Mouse (Mus musculus) lung, postnatal 0 days (tissue): ENCODE measurements around the gene Dscam. TPM values are rescaled to one million over a fixed set of nuclear protein-coding genes. Genes with fewer than 3 reads are reported as not detected.
A peak's percentile ranks its signal among the peaks of the same experiment; 100 is the strongest.

ENCODE experiments used
- ATAC-seq: fragments of 200-750 bp; cut with Nextera tagmentation; 2 replicates; pipeline ENCODE4 v1.8.0; 2017; ENCODE audit warnings: moderate library complexity
- DNase-seq: peaks from one replicate; pipeline ENCODE4 v3.0.0-alpha.2; 2016; ENCODE audit warnings: low spot score
- H3K27ac ChIP-seq: fragments of 300-500 bp; sonication (generic); 2 replicates; pipeline ENCODE4 v1.5.1; 2014; ENCODE audit warnings: antibody characterized with exemption, mild to moderate bottlenecking, low read length, mixed read lengths
- H3K27me3 ChIP-seq: fragments of 300-500 bp; sonication (generic); replicated peaks from 2 replicates; pipeline ENCODE4 v1.6.1; 2014; ENCODE audit warnings: low read length, mixed read lengths; ENCODE audit not compliant: insufficient read depth
- H3K36me3 ChIP-seq: fragments of 300-500 bp; sonication (generic); 2 replicates; pipeline ENCODE4 v1.6.1; 2014; ENCODE audit warnings: low read length, mixed read lengths; ENCODE audit not compliant: insufficient read depth
- H3K4me1 ChIP-seq: fragments of 300-500 bp; sonication (generic); 2 replicates; pipeline ENCODE4 v1.6.1; 2014; ENCODE audit warnings: antibody characterized with exemption, low read depth, low read length, mixed read lengths; ENCODE audit not compliant: insufficient read depth
- H3K4me2 ChIP-seq: fragments of 300-500 bp; sonication (generic); replicated peaks from 2 replicates; pipeline ENCODE4 v1.6.1; 2014; ENCODE audit warnings: low read depth, mild to moderate bottlenecking, low read length, moderate library complexity, mixed read lengths
- H3K4me3 ChIP-seq: fragments of 300-500 bp; sonication (generic); 2 replicates; pipeline ENCODE4 v1.5.1; 2014; ENCODE audit warnings: low read depth, low read length
- H3K9ac ChIP-seq: fragments of 300-500 bp; sonication (generic); replicated peaks from 2 replicates; pipeline ENCODE4 v1.6.1; 2014; ENCODE audit warnings: low read depth, mild to moderate bottlenecking
- H3K9me3 ChIP-seq: fragments of 300-500 bp; sonication (generic); 2 replicates; pipeline ENCODE4 v1.6.1; 2016; ENCODE audit warnings: low read length, mixed read lengths
- CTCF ChIP-seq: IDR thresholded peaks from 2 replicates; pipeline ENCODE4 v1.5.1; 2016; ENCODE audit warnings: antibody characterized with exemption, mild to moderate bottlenecking
- EP300 ChIP-seq: IDR thresholded peaks from 2 replicates; pipeline ENCODE4 v1.6.1; 2016; ENCODE audit warnings: antibody characterized with exemption, mild to moderate bottlenecking, control low read depth
- WGBS: fragments of 180-500 bp; shearing (Covaris S2); extraction: QIAGEN DNeasy Blood & Tissue Kit; methylation state at CpG from one replicate; pipeline ENCODE4 v1.1.7; 2014; 5-methylcytosine and 5-hydroxymethylcytosine counted together
- polyA plus RNA-seq: library from polyadenylated mRNA; unstranded; fragments of >200 nt; fragmentation: Nextera tagmentation; extraction: Ambion mirVana; gene quantifications from 2 replicates; pipeline ENCODE4 v1.2.1, GENCODE M21; 2015

Dscam gene
- polyA plus RNA-seq, 1 experiment from 2014 or later = not detected

DNA sequence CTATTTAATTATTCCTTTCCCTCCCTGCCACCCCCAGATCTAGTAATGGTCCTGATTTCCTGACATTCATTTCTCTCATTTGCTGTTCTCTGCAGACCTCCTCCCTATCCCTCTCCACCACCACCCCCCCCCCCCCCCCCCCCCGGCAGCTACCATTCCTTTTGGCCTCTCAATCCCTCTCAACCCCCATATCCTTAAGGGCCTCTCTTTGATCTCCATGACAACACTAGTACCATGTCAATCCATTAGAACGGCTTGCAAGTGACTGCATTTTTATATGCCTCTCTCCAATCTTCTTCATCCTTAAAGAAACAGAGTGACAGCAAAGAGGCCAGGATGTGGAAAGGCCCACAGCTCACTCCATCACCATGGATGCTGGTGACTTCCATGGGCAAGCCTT is 480.5 kb downstream of the Dscam start:
- DNase-seq (no peak), ATAC-seq (no peak)
- no peak for TF ChIP-seq EP300
- TF ChIP-seq CTCF = no peak
- H3K36me3 ChIP-seq = no peaks in the 10 kb centered on the region
- no peak overlapping the region for H3K9ac ChIP-seq
- H3K9me3 ChIP-seq = no peaks in the 10 kb centered on the region
- H3K4me1 ChIP-seq = no peaks in the 10 kb centered on the region
- WGBS = 22% methylated on average over 1 of the region's 2 CpGs
- no peak overlapping the region for H3K27ac ChIP-seq
- H3K4me2 ChIP-seq = no peak overlapping the region
- H3K27me3 ChIP-seq = no peaks in the 10 kb centered on the region
- H3K4me3 ChIP-seq = no peak overlapping the region

DNA sequence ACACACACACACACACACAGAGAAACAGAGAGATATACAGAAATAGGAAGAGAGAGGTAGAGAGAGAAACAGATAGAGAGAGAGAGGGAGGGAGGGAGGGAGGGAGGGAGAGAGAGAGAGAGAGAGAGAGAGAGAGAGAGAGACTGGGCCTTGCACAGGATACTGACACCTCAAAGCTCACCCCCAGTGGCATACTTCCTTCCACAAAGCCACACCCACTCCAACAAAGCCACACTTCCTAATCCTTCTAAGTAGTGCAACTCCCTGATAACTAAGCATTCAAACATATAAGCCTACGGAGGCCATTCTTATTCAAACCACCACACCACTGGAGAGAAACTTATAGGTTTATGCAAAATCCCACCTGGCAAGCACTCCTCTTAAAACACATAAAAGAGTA is 481.1 kb downstream of the Dscam start:
- Histone ChIP-seq H3K27ac (no peak overlapping the region), H3K4me3 (no peak overlapping the region), H3K36me3 (no peaks in the 10 kb centered on the region), H3K4me2 (no peak overlapping the region), H3K9me3 (no peaks in the 10 kb centered on the region), H3K9ac (no peak overlapping the region), H3K4me1 (no peaks in the 10 kb centered on the region), H3K27me3 (no peaks in the 10 kb centered on the region)
- TF ChIP-seq CTCF = no peak
- ATAC-seq (no peak), DNase-seq (no peak)
- WGBS = 16% methylated on average over 1 of the region's 1 CpGs

DNA sequence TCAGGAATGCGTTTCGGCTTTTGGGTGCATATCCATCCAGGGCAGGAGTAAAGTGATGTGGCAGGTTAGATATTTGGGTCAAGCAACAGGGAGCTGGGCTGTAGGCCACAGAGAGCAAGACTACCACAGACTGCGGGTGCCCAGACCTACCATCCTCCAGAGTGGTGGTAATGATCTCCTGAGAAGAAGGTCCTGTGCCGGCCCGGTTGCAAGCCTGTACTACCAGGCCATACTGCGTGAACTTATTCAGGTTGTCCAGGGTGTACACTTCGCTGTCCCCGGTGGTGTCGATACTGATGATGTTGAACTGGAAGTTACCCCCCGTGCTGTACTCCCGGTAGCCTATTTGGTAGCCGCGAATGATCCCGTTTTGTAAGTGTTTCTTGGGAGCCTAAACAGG is 485.5 kb downstream of the Dscam start:
- H3K4me2 ChIP-seq = no peak overlapping the region
- DNase-seq (no peak), ATAC-seq (no peak)
- no peak overlapping the region for H3K9ac ChIP-seq
- no peaks in the 10 kb centered on the region for H3K27me3 ChIP-seq
- no peak for TF ChIP-seq EP300
- no peak for TF ChIP-seq CTCF
- no peak overlapping the region for H3K27ac ChIP-seq
- no peak overlapping the region for H3K4me3 ChIP-seq
- no peaks in the 10 kb centered on the region for H3K36me3 ChIP-seq
- H3K9me3 ChIP-seq = no peaks in the 10 kb centered on the region
- no peaks in the 10 kb centered on the region for H3K4me1 ChIP-seq
- WGBS = 90% methylated on average over 14 of the region's 14 CpGs

DNA sequence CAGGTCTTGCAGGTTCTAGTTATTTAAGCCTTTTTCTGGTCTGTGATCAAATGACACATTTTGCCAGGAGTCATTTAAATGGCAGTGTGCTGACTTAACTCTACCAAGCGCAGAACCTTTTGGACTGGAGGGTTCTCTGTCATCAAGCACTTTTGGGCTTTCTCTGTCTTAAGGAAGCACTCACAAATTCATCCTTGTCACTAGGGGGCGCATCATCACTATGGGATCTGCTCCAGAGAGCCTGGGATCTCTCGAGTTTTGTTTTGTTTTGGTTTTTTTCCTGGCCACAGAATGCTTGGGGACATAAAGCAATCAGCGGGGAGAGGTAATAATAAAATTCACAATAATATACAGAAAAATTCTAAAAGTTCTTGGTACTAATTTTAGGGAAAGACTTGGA is 486.0 kb downstream of the Dscam start:
- H3K27me3 ChIP-seq = no peaks in the 10 kb centered on the region
- no peak overlapping the region for H3K4me2 ChIP-seq
- H3K4me1 ChIP-seq = no peaks in the 10 kb centered on the region
- no peak overlapping the region for H3K27ac ChIP-seq
- no peaks in the 10 kb centered on the region for H3K9me3 ChIP-seq
- no peak overlapping the region for H3K4me3 ChIP-seq
- no peak overlapping the region for H3K9ac ChIP-seq
- H3K36me3 ChIP-seq = no peaks in the 10 kb centered on the region
- 22% methylated on average over 4 of the region's 4 CpGs for WGBS
- ATAC-seq (no peak), DNase-seq (peak; percentile 51)
- TF ChIP-seq EP300 (no peak), CTCF (peak; percentile 81)

DNA sequence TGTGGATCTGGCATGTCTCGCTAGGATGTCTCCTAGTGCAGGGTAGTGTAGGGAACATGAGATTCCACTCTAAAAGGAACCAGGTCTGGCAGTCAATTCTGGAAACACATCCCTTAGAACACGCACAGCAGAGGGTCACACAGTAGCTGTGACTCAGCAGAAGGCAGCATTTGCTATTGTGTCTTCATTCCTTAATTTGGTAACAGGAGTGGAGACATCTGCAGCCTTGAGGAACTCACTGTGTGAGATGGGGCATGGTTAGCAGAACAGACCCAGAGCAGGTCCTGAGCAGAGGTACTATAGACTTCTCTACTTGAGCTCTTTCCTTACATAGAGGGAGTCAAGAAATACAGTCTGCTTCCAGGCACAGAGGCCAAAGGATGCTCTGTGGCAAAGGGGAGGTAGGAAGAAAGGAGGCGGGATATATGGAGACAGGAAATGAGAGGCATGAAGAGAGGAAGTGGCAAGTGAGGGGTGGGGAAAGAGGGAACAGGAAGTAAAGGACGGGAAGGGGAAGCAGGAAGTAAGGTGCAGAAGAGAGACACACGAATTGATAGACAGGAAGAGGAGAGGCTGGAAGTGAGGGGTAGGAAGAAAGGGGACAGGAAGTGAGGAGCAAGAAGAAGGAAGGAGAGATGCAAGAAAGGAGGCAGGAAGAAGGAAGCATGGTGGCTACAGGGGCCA is 488.1 kb downstream of the Dscam start:
- Histone ChIP-seq H3K9me3 (no peaks in the 10 kb centered on the region), H3K9ac (no peak overlapping the region), H3K27me3 (no peaks in the 10 kb centered on the region), H3K4me3 (no peak overlapping the region), H3K36me3 (no peaks in the 10 kb centered on the region), H3K4me2 (no peak overlapping the region), H3K4me1 (no peaks in the 10 kb centered on the region), H3K27ac (no peak overlapping the region)
- TF ChIP-seq CTCF (no peak), EP300 (no peak)
- DNase-seq (no peak), ATAC-seq (no peak)
- 60% methylated on average over 5 of the region's 5 CpGs for WGBS

DNA sequence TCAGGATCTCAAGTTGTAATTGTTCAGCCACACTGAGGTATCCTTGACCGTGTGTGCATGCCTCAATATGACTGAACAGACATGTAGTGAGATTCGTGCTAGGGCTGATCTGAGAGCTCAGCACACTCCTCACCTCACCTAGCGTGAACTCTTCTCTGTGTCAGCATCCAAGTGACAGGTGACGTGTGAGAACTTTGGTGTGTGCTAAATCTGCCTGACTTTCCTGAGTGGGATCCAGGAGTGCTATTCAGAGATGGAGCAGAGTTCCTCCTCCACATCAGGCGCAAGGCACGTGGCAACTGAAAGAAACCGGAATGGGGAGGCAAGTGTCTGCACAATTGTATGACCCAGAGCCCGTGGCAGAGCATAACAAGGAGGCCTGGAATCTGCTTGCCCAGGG is 490.6 kb downstream of the Dscam start:
- Histone ChIP-seq H3K27me3 (no peaks in the 10 kb centered on the region), H3K4me3 (no peak overlapping the region), H3K36me3 (no peaks in the 10 kb centered on the region), H3K9me3 (no peaks in the 10 kb centered on the region), H3K4me1 (no peaks in the 10 kb centered on the region), H3K4me2 (no peak overlapping the region), H3K27ac (no peak overlapping the region), H3K9ac (no peak overlapping the region)
- DNase-seq = no peak
- TF ChIP-seq CTCF (no peak), EP300 (no peak)
- 65% methylated on average over 8 of the region's 8 CpGs for WGBS
- no peak for ATAC-seq

DNA sequence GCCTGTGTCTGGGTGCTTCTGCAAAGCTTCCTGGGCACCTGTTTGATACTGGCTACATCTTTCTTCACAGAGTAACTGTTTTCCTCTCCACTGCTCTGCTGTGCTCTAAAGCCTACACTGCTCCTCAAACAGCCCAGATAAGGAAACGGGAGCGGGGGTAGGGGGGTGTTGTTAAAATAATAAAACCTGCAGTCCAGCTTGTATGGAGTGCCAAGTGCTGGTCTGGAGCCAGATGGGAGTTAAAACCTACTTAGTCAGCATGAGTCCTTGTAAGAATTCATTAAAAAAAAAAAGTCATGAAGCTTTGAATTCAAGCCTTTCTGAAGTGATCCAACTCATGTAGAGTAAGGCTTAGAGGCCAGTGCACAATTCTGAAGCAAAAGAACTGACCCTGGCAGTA is 493.1 kb downstream of the Dscam start:
- no peak overlapping the region for H3K27ac ChIP-seq
- no peak overlapping the region for H3K9ac ChIP-seq
- TF ChIP-seq EP300 (no peak), CTCF (no peak)
- no peaks in the 10 kb centered on the region for H3K9me3 ChIP-seq
- no peak overlapping the region for H3K4me2 ChIP-seq
- H3K27me3 ChIP-seq = no peaks in the 10 kb centered on the region
- no peaks in the 10 kb centered on the region for H3K4me1 ChIP-seq
- DNase-seq = peak; percentile 7
- H3K36me3 ChIP-seq = no peaks in the 10 kb centered on the region
- no peak overlapping the region for H3K4me3 ChIP-seq
- WGBS = 28% methylated on average over 2 of the region's 2 CpGs
- ATAC-seq = no peak
